Mouse (Mus musculus) heart, postnatal 0 days (tissue): ENCODE measurements around the gene Cog5. TPM values are rescaled to one million over a fixed set of nuclear protein-coding genes. Genes with fewer than 3 reads are reported as not detected.
A peak's percentile ranks its signal among the peaks of the same experiment; 100 is the strongest.

Experiments
- ATAC-seq: fragments of 200-750 bp; cut with Nextera tagmentation; 2 replicates; pipeline ENCODE4 v1.8.0; 2017; ENCODE audit warnings: low read depth, moderate number of reproducible peaks, moderate library complexity; ENCODE audit not compliant: insufficient read depth
- DNase-seq: peaks from one replicate; pipeline ENCODE4 v3.0.0-alpha.2; 2016; ENCODE audit warnings: low spot score
- H3K27ac ChIP-seq: fragments of 300-500 bp; sonication (generic); 2 replicates; pipeline ENCODE4 v1.5.1; 2014; ENCODE audit warnings: low read depth, mild to moderate bottlenecking
- H3K27me3 ChIP-seq: fragments of 300-500 bp; sonication (generic); 2 replicates; pipeline ENCODE4 v1.6.1; 2014; ENCODE audit warnings: low read length, mixed read lengths; ENCODE audit not compliant: control insufficient read depth, insufficient read depth
- H3K36me3 ChIP-seq: fragments of 300-500 bp; sonication (generic); replicated peaks from 2 replicates; pipeline ENCODE4 v1.6.1; 2014; ENCODE audit warnings: low read length, mixed read lengths; ENCODE audit not compliant: control insufficient read depth, insufficient read depth
- H3K4me1 ChIP-seq: fragments of 300-500 bp; sonication (generic); 2 replicates; pipeline ENCODE4 v1.6.1; 2014; ENCODE audit warnings: antibody characterized with exemption; ENCODE audit not compliant: control insufficient read depth, insufficient read depth
- H3K4me2 ChIP-seq: fragments of 300-500 bp; sonication (generic); 2 replicates; pipeline ENCODE4 v1.6.1; 2014; ENCODE audit warnings: low read depth, mild to moderate bottlenecking, low read length, moderate library complexity
- H3K4me3 ChIP-seq: fragments of 300-500 bp; sonication (generic); 2 replicates; pipeline ENCODE4 v1.5.1; 2014; ENCODE audit warnings: low read depth, low read length
- H3K9ac ChIP-seq: fragments of 300-500 bp; sonication (generic); replicated peaks from 2 replicates; pipeline ENCODE4 v1.6.1; 2014; ENCODE audit warnings: low read depth, low read length, mixed read lengths
- H3K9me3 ChIP-seq: fragments of 300-500 bp; sonication (generic); replicated peaks from 2 replicates; pipeline ENCODE4 v1.6.1; 2016; ENCODE audit warnings: low read length; ENCODE audit not compliant: control insufficient read depth
- CTCF ChIP-seq: IDR thresholded peaks from 2 replicates; pipeline ENCODE4 v1.5.1; 2016; ENCODE audit warnings: antibody characterized with exemption, control low read depth, low read depth
- EP300 ChIP-seq: IDR thresholded peaks from 2 replicates; pipeline ENCODE4 v1.6.1; 2016; ENCODE audit warnings: antibody characterized with exemption, low read depth
- WGBS: fragments of 180-500 bp; shearing (Covaris S2); extraction: QIAGEN DNeasy Blood & Tissue Kit; methylation state at CpG from one replicate; pipeline ENCODE4 v1.1.7; 2014; 5-methylcytosine and 5-hydroxymethylcytosine counted together
- polyA plus RNA-seq: library from polyadenylated mRNA; unstranded; fragments of >200 nt; fragmentation: Nextera tagmentation; extraction: Ambion mirVana; gene quantifications from 2 replicates; pipeline ENCODE4 v1.2.1, GENCODE M21; 2015
- total RNA-seq: library from RNA; depleted of rRNA; stranded (reverse); fragments of >200 nt; gene quantifications from 2 replicates; pipeline ENCODE4 v1.2.3, GENCODE M21; 2014; ENCODE audit warnings: low replicate concordance

Cog5 gene
- total and polyA plus RNA-seq, 2 experiments from 2014 or later = 22.4 to 58.4 TPM

- TF ChIP-seq CTCF (no peak), EP300 (no peak)
- ATAC-seq (no peak), DNase-seq (no peak)
- peaks cover 12% of the 10 kb centered on the region for H3K4me1 ChIP-seq
- no peaks in the 10 kb centered on the region for H3K27me3 ChIP-seq
- 37% methylated on average over 1 of the region's 1 CpGs for WGBS
- H3K4me2 ChIP-seq = peak overlapping the region; percentile 28
- H3K36me3 ChIP-seq = 0 out of 2 replicates have a peak, but pooled peaks cover 2% of the 10 kb centered on the region
- H3K27ac ChIP-seq = peak overlapping the region; percentile 82
- H3K9me3 ChIP-seq = no peaks in the 10 kb centered on the region
- no peak overlapping the region for H3K4me3 ChIP-seq
- H3K9ac ChIP-seq = no peak overlapping the region
Measured at GRCm38 (mm10) chr12:31707531-31707930, 52.9 kb downstream of the Cog5 start.

GRCm38 (mm10) chr12:31709665-31710064, 55.0 kb downstream of the Cog5 start:
- WGBS = 52% methylated on average over 6 of the region's 6 CpGs
- H3K9ac ChIP-seq = no peak overlapping the region
- H3K4me3 ChIP-seq = no peak overlapping the region

GRCm38 (mm10) chr12:31712233-31712632, 57.6 kb downstream of the Cog5 start:
- WGBS = 17% methylated on average over 5 of the region's 5 CpGs
- peak overlapping the region; percentile 52 for H3K4me3 ChIP-seq

More at GRCm38 (mm10) chr12:31709665-31710064, 55.0 kb downstream of the Cog5 start:
- Histone ChIP-seq H3K4me2 (peak overlapping the region; percentile 22; the same call in 1 of the 2 replicates), H3K9me3 (no peaks in the 10 kb centered on the region), H3K27ac (peak overlapping the region; percentile 39; the same call in 1 of the 2 replicates), H3K36me3 (0 out of 2 replicates have a peak, but pooled peaks cover 2% of the 10 kb centered on the region), H3K27me3 (no peaks in the 10 kb centered on the region), H3K4me1 (peaks cover 7% of the 10 kb centered on the region; the same call in 1 of the 2 replicates)
- TF ChIP-seq CTCF (no peak), EP300 (no peak)
- no peak for DNase-seq
- ATAC-seq = no peak

GRCm38 (mm10) chr12:31712727-31713126, 58.1 kb downstream of the Cog5 start:
- Histone ChIP-seq H3K36me3 (0 out of 2 replicates have a peak, but pooled peaks cover 2% of the 10 kb centered on the region), H3K27me3 (no peaks in the 10 kb centered on the region), H3K4me1 (peaks cover under 1% of the 10 kb centered on the region; the same call in 1 of the 2 replicates), H3K9ac (0 out of 2 replicates have a peak overlapping the region, but pooled peaks have one; percentile 30), H3K9me3 (no peaks in the 10 kb centered on the region), H3K4me2 (peak overlapping the region; percentile 68), H3K27ac (no peak overlapping the region), H3K4me3 (peak overlapping the region; percentile 52)
- 57% methylated on average over 4 of the region's 4 CpGs for WGBS
- ATAC-seq (no peak), DNase-seq (no peak)
- TF ChIP-seq CTCF (no peak), EP300 (no peak)

More at GRCm38 (mm10) chr12:31712233-31712632, 57.6 kb downstream of the Cog5 start:
- H3K27me3 ChIP-seq = no peaks in the 10 kb centered on the region
- TF ChIP-seq EP300 (no peak), CTCF (no peak)
- no peak overlapping the region for H3K27ac ChIP-seq
- ATAC-seq (no peak), DNase-seq (no peak)
- peak overlapping the region; percentile 30; the same call in 1 of the 2 replicates for H3K9ac ChIP-seq
- 0 out of 2 replicates have a peak, but pooled peaks cover 2% of the 10 kb centered on the region for H3K36me3 ChIP-seq
- H3K4me1 ChIP-seq = peaks cover 4% of the 10 kb centered on the region; the same call in 1 of the 2 replicates
- H3K4me2 ChIP-seq = peak overlapping the region; percentile 68
- H3K9me3 ChIP-seq = no peaks in the 10 kb centered on the region

GRCm38 (mm10) chr12:31713600-31713999, 58.9 kb downstream of the Cog5 start, which contains the start of gene Gpr22:
TSS of gene Gpr22 (minus strand) at chr12:31713947.
- Histone ChIP-seq H3K9ac (peak within 1 kb of the TSS; percentile 71), H3K27me3 (no peaks in the 10 kb centered on the region), H3K36me3 (0 out of 2 replicates have a peak, but pooled peaks cover 2% of the 10 kb centered on the region), H3K9me3 (no peaks in the 10 kb centered on the region), H3K4me3 (peak within 1 kb of the TSS; percentile 52), H3K4me1 (no peaks in the 10 kb centered on the region), H3K4me2 (peak within 1 kb of the TSS; percentile 68), H3K27ac (peak within 1 kb of the TSS; percentile 56)
- 20% methylated on average over 6 of the region's 6 CpGs for WGBS
- TF ChIP-seq CTCF (no peak), EP300 (no peak)
- ATAC-seq = peak; percentile 87
- peak; percentile 38 for DNase-seq
